Mouse (Mus musculus): Measurements from ENCODE around the gene Nup50.
"Not testable (repeated sequence)": the region's sequence is repeated elsewhere in the genome, so short reads cannot be mapped to it uniquely, and the experiment has no call there.

Nup50 gene

GRCm38 (mm10) chr15:84922884-84923507 is at the start of gene Nup50:
Nup50 (plus strand) TSS chr15:84923411.
- peak; percentile 99 for DNase-seq

GRCm38 (mm10) chr15:84873867-84874266 is 49.3 kb upstream of the Nup50 start:
- no peak for DNase-seq

GRCm38 (mm10) chr15:84877029-84877815 is 46.0 kb upstream of the Nup50 start:
- no peak for DNase-seq

- no peak for DNase-seq
Observed at GRCm38 (mm10) chr15:84888066-84888465, 35.1 kb upstream of the Nup50 start.

GRCm38 (mm10) chr15:84891246-84891645 is 32.0 kb upstream of the Nup50 start:
- DNase-seq, result no peak

- DNase-seq, result peak; percentile 32
Observed at GRCm38 (mm10) chr15:84891658-84892057, 31.6 kb upstream of the Nup50 start.

- DNase-seq, result not testable (repeated sequence)
Observed at GRCm38 (mm10) chr15:84896216-84896615, 27.0 kb upstream of the Nup50 start.

GRCm38 (mm10) chr15:84896664-84897063 is 26.5 kb upstream of the Nup50 start:
- DNase-seq, result no peak

- DNase-seq, result no peak
Observed at GRCm38 (mm10) chr15:84898077-84898476, 25.1 kb upstream of the Nup50 start.

- DNase-seq, result no peak
Observed at GRCm38 (mm10) chr15:84903843-84904385, 19.3 kb upstream of the Nup50 start.

GRCm38 (mm10) chr15:84913201-84913600 is 10.0 kb upstream of the Nup50 start:
- DNase-seq, result no peak

- DNase-seq, result no peak
Observed at GRCm38 (mm10) chr15:84919938-84920337, 3.3 kb upstream of the Nup50 start, which contains the start of gene Gm29666. Gm29666 (minus strand) TSS chr15:84920038.

GRCm38 (mm10) chr15:84923508-84924181 is 434 bp downstream of the Nup50 start:
- no peak for DNase-seq

GRCm38 (mm10) chr15:84924781-84925315 is 1.6 kb downstream of the Nup50 start:
- DNase-seq, result peak; percentile 28

- DNase-seq, result peak; percentile 12
Observed at GRCm38 (mm10) chr15:84925495-84926018, 2.3 kb downstream of the Nup50 start.

GRCm38 (mm10) chr15:84932351-84932750 is 9.1 kb downstream of the Nup50 start:
- no peak for DNase-seq

GRCm38 (mm10) chr15:84934901-84935300 is 11.7 kb downstream of the Nup50 start:
- DNase-seq, result no peak

GRCm38 (mm10) chr15:84940102-84940501 is 16.9 kb downstream of the Nup50 start:
- DNase-seq, result no peak

GRCm38 (mm10) chr15:84942647-84943285 is 19.6 kb downstream of the Nup50 start:
- no peak for DNase-seq

GRCm38 (mm10) chr15:84944319-84944718 is 21.1 kb downstream of the Nup50 start:
- no peak for DNase-seq

- DNase-seq, result no peak
Observed at GRCm38 (mm10) chr15:84948990-84949389, 25.8 kb downstream of the Nup50 start.

GRCm38 (mm10) chr15:84950053-84950452 is 26.8 kb downstream of the Nup50 start:
- DNase-seq, result no peak

Measured in thymus, postnatal 14 days (tissue).